8 mouse cellular contexts compared by ENCODE assay signal in genomic region chr1:126683621-126684445, GRCm38 (mm10).
DNase-seq lines count a peak whose midpoint lies in the region; ATAC-seq and TF ChIP-seq lines count a peak whose summit lies in the region.

No protein-coding gene starts in this region.

- no peaks in the 10 kb centered on the region for H3K27me3 ChIP-seq in liver, postnatal 0 days (ENCODE audit: insufficient read depth, low read length)
- H3K27me3 ChIP-seq in liver, embryonic 12.5 days (replicated peaks) = no peaks in the 10 kb centered on the region
- no peaks in the 10 kb centered on the region for H3K27me3 ChIP-seq in forebrain, embryonic 14.5 days (replicated peaks; ENCODE audit: control insufficient read depth, insufficient read depth, low read length)
- H3K27me3 ChIP-seq in heart, embryonic 16.5 days (ENCODE audit: control insufficient read depth, insufficient read depth, low read length) = no peaks in the 10 kb centered on the region
- no peaks in the 10 kb centered on the region for H3K27me3 ChIP-seq in lung, embryonic 14.5 days (ENCODE audit: insufficient read depth, low read length)

- H3K27ac ChIP-seq in liver, postnatal 0 days (ENCODE audit: low read depth) = no peak overlapping the region
- no peak overlapping the region for H3K27ac ChIP-seq in liver, embryonic 12.5 days
- peak overlapping the region; percentile 67 for H3K27ac ChIP-seq in forebrain, embryonic 14.5 days (ENCODE audit: low read depth, low read length)
- H3K27ac ChIP-seq in heart, embryonic 16.5 days (ENCODE audit: low read length) = peak overlapping the region; percentile 78
- H3K27ac ChIP-seq in lung, embryonic 14.5 days (ENCODE audit: low read depth) = peak overlapping the region; percentile 78

- H3K9me3 ChIP-seq in liver, postnatal 0 days (ENCODE audit: low read length) = no peaks in the 10 kb centered on the region
- no peaks in the 10 kb centered on the region for H3K9me3 ChIP-seq in liver, embryonic 12.5 days (replicated peaks)
- H3K9me3 ChIP-seq in forebrain, embryonic 14.5 days (replicated peaks; ENCODE audit: control insufficient read depth, low read length) = no peaks in the 10 kb centered on the region
- H3K9me3 ChIP-seq in heart, embryonic 16.5 days (replicated peaks; ENCODE audit: control insufficient read depth, low read length) = no peaks in the 10 kb centered on the region
- H3K9me3 ChIP-seq in lung, embryonic 14.5 days (ENCODE audit: low read depth, low read length) = no peaks in the 10 kb centered on the region

- DNase-seq in liver, postnatal 0 days = peak; percentile 26
- DNase-seq in forebrain, embryonic 14.5 days (ENCODE audit: low spot score) = peak; percentile 94
- peak; percentile 73 to 79 for DNase-seq in kidney, postnatal 25 days
- peak; percentile 96 for DNase-seq in lung, embryonic 14.5 days
- peak; percentile 34 to 60 for DNase-seq in right cerebral cortex, adult 2 months (ENCODE audit: low spot score in 2 of 2)
- no peak for DNase-seq in urinary bladder, postnatal 36 days (ENCODE audit: low spot score in 2 of 2)

- TF ChIP-seq EP300 in liver, postnatal 0 days (IDR thresholded peaks at IDR 0.05; ENCODE audit: low read depth) = no peak

- no peaks in the 10 kb centered on the region for H3K4me1 ChIP-seq in liver, postnatal 0 days (ENCODE audit: insufficient read depth)
- no peaks in the 10 kb centered on the region for H3K4me1 ChIP-seq in liver, embryonic 12.5 days
- peaks cover 36% of the 10 kb centered on the region for H3K4me1 ChIP-seq in forebrain, embryonic 14.5 days (ENCODE audit: control insufficient read depth, insufficient read depth, low read length)
- H3K4me1 ChIP-seq in heart, embryonic 16.5 days (ENCODE audit: control insufficient read depth, insufficient read depth, low read length) = peaks cover 26% of the 10 kb centered on the region
- peaks cover 12% of the 10 kb centered on the region; the same call in 1 of the 2 replicates for H3K4me1 ChIP-seq in lung, embryonic 14.5 days (ENCODE audit: insufficient read depth)

- no peak overlapping the region for H3K9ac ChIP-seq in liver, postnatal 0 days (replicated peaks)
- H3K9ac ChIP-seq in liver, embryonic 12.5 days = no peak overlapping the region
- H3K9ac ChIP-seq in forebrain, embryonic 14.5 days (ENCODE audit: low read length) = no peak overlapping the region
- H3K9ac ChIP-seq in heart, embryonic 16.5 days (ENCODE audit: low read length) = peak overlapping the region; percentile 46
- no peak overlapping the region for H3K9ac ChIP-seq in lung, embryonic 14.5 days

- no peak overlapping the region for H3K4me2 ChIP-seq in liver, postnatal 0 days (ENCODE audit: low read depth, low read length)
- H3K4me2 ChIP-seq in liver, embryonic 12.5 days = no peak overlapping the region
- peak overlapping the region; percentile 9; the same call in 1 of the 2 replicates for H3K4me2 ChIP-seq in forebrain, embryonic 14.5 days (ENCODE audit: low read length)
- peak overlapping the region; percentile 62 for H3K4me2 ChIP-seq in heart, embryonic 16.5 days (ENCODE audit: low read depth, low read length)
- H3K4me2 ChIP-seq in lung, embryonic 14.5 days = peak overlapping the region; percentile 51

- ATAC-seq in liver, postnatal 0 days = no peak
- ATAC-seq in liver, embryonic 12.5 days = no peak
- peak; percentile 85 for ATAC-seq in forebrain, embryonic 14.5 days
- ATAC-seq in heart, embryonic 16.5 days (replicated peaks; ENCODE audit: extremely low read depth, insufficient read depth, low FRiP score) = peak; percentile 61
- ATAC-seq in lung, embryonic 14.5 days (ENCODE audit: insufficient read depth) = peak; percentile 82

- H3K4me3 ChIP-seq in liver, postnatal 0 days (ENCODE audit: low read depth, low read length) = no peak overlapping the region
- H3K4me3 ChIP-seq in liver, embryonic 12.5 days = no peak overlapping the region
- no peak overlapping the region for H3K4me3 ChIP-seq in forebrain, embryonic 14.5 days (ENCODE audit: low read depth, low read length)
- peak overlapping the region; percentile 39 for H3K4me3 ChIP-seq in heart, embryonic 16.5 days (ENCODE audit: low read length)
- H3K4me3 ChIP-seq in lung, embryonic 14.5 days (ENCODE audit: low read depth, low read length) = no peak overlapping the region

- H3K36me3 ChIP-seq in liver, postnatal 0 days (replicated peaks; ENCODE audit: insufficient read depth, low read length) = no peaks in the 10 kb centered on the region
- no peaks in the 10 kb centered on the region for H3K36me3 ChIP-seq in liver, embryonic 12.5 days
- H3K36me3 ChIP-seq in forebrain, embryonic 14.5 days (ENCODE audit: control insufficient read depth, insufficient read depth, low read length) = no peaks in the 10 kb centered on the region
- H3K36me3 ChIP-seq in heart, embryonic 16.5 days (ENCODE audit: control insufficient read depth, insufficient read depth) = no peaks in the 10 kb centered on the region
- H3K36me3 ChIP-seq in lung, embryonic 14.5 days (ENCODE audit: insufficient read depth) = no peaks in the 10 kb centered on the region

- TF ChIP-seq CTCF in liver, postnatal 0 days (IDR thresholded peaks at IDR 0.05; ENCODE audit: low read depth) = no peak
- TF ChIP-seq CTCF in lung, embryonic 14.5 days (IDR thresholded peaks at IDR 0.05; ENCODE audit: low read depth) = no peak

- WGBS in liver, postnatal 0 days (ENCODE audit: insufficient replicate concordance) = 56% methylated on average over 11 of the region's 11 CpGs
- 58% methylated on average over 11 of the region's 11 CpGs for WGBS in liver, embryonic 12.5 days (ENCODE audit: insufficient replicate concordance)
- 3% methylated on average over 11 of the region's 11 CpGs for WGBS in forebrain, embryonic 14.5 days
- 14% methylated on average over 11 of the region's 11 CpGs for WGBS in heart, embryonic 16.5 days
- 13% methylated on average over 11 of the region's 11 CpGs for WGBS in lung, embryonic 14.5 days

Comparison
In these comparisons a context has a peak if more than half of its experiments do, and no peak if none do; other contexts are left out.
1. ATAC-seq: peak in forebrain, embryonic 14.5 days (single experiment), heart, embryonic 16.5 days (single experiment) and lung, embryonic 14.5 days (single experiment); none in liver, postnatal 0 days (single experiment) and liver, embryonic 12.5 days (single experiment).
2. DNase-seq: peak in liver, postnatal 0 days (single experiment), forebrain, embryonic 14.5 days (single experiment), kidney, postnatal 25 days (2 of 2), lung, embryonic 14.5 days (single experiment) and right cerebral cortex, adult 2 months (2 of 2); none in urinary bladder, postnatal 36 days (0 of 2).
3. H3K27ac ChIP-seq: peak in forebrain, embryonic 14.5 days (single experiment), heart, embryonic 16.5 days (single experiment) and lung, embryonic 14.5 days (single experiment); none in liver, postnatal 0 days (single experiment) and liver, embryonic 12.5 days (single experiment).
4. H3K4me2 ChIP-seq: peak in forebrain, embryonic 14.5 days (single experiment), heart, embryonic 16.5 days (single experiment) and lung, embryonic 14.5 days (single experiment); none in liver, postnatal 0 days (single experiment) and liver, embryonic 12.5 days (single experiment).